Mouse (Mus musculus) bone marrow macrophage, adult 2 months (primary cell): ENCODE data around the gene Hand2. TPM values are rescaled to one million over a fixed set of nuclear protein-coding genes. Genes with fewer than 3 reads are reported as not detected.

Source experiments
- H3K27ac ChIP-seq: 2 replicates; pipeline ENCODE4 v1.5.1; 2012; ENCODE audit warnings: low read depth, low read length; ENCODE audit not compliant: insufficient read depth
- H3K4me1 ChIP-seq: 2 replicates; pipeline ENCODE4 v1.6.1; 2012; ENCODE audit warnings: low read length; ENCODE audit not compliant: control insufficient read depth, insufficient read depth
- H3K4me3 ChIP-seq: 2 replicates; pipeline ENCODE4 v1.5.1; 2012; ENCODE audit warnings: mild to moderate bottlenecking, low read length, moderate library complexity; ENCODE audit not compliant: insufficient read depth
- CTCF ChIP-seq: IDR thresholded peaks from 2 replicates; pipeline ENCODE4 v1.5.1; 2012; ENCODE audit warnings: low read depth, mild to moderate bottlenecking, low read length, moderate library complexity
- POLR2A ChIP-seq: IDR thresholded peaks from 2 replicates; pipeline ENCODE4 v1.6.1; 2012; ENCODE audit warnings: mild to moderate bottlenecking, low read depth, low read length, borderline replicate concordance
- polyA plus RNA-seq: library from polyadenylated mRNA; stranded (reverse); fragments of >200 nt; gene quantifications from 2 replicates; pipeline ENCODE4 v1.2.4, GENCODE M21; 2012; ENCODE audit not compliant: missing spikeins, insufficient read depth, insufficient read length

Gene Hand2
- polyA plus RNA-seq, 1 experiment, result not detected

GRCm38 (mm10) chr8:57332676-57333482 lies 12.1 kb downstream of the Hand2 start:
- no peaks in the 10 kb centered on the region for H3K4me1 ChIP-seq
- H3K27ac ChIP-seq, result no peak overlapping the region
- no peak overlapping the region for H3K4me3 ChIP-seq
- TF ChIP-seq CTCF (no peak), POLR2A (no peak)

- Histone ChIP-seq H3K27ac (no peak overlapping the region), H3K4me3 (no peak overlapping the region), H3K4me1 (no peaks in the 10 kb centered on the region)
- TF ChIP-seq CTCF (no peak), POLR2A (no peak)
Observed at GRCm38 (mm10) chr8:57333483-57333770, 12.6 kb downstream of the Hand2 start.

GRCm38 (mm10) chr8:57333795-57334551 lies 13.2 kb downstream of the Hand2 start:
- Histone ChIP-seq H3K27ac (no peak overlapping the region), H3K4me3 (0 out of 2 replicates have a peak overlapping the region, but pooled peaks have one; percentile 2), H3K4me1 (no peaks in the 10 kb centered on the region)
- TF ChIP-seq CTCF, result no peak
- TF ChIP-seq POLR2A, result no peak

- H3K27ac ChIP-seq, result no peak overlapping the region
- no peaks in the 10 kb centered on the region for H3K4me1 ChIP-seq
- H3K4me3 ChIP-seq, result no peak overlapping the region
- no peak for TF ChIP-seq POLR2A
- no peak for TF ChIP-seq CTCF
Observed at GRCm38 (mm10) chr8:57334714-57335113, 13.9 kb downstream of the Hand2 start.

GRCm38 (mm10) chr8:57337271-57338030 lies 16.7 kb downstream of the Hand2 start:
- H3K27ac ChIP-seq, result no peak overlapping the region
- no peaks in the 10 kb centered on the region for H3K4me1 ChIP-seq
- TF ChIP-seq CTCF, result no peak
- no peak for TF ChIP-seq POLR2A
- H3K4me3 ChIP-seq, result no peak overlapping the region

- no peak overlapping the region for H3K4me3 ChIP-seq
- no peaks in the 10 kb centered on the region for H3K4me1 ChIP-seq
- no peak overlapping the region for H3K27ac ChIP-seq
- no peak for TF ChIP-seq POLR2A
- no peak for TF ChIP-seq CTCF
Observed at GRCm38 (mm10) chr8:57339711-57340650, 19.2 kb downstream of the Hand2 start.

- no peak for TF ChIP-seq POLR2A
- no peak for TF ChIP-seq CTCF
- no peak overlapping the region for H3K4me3 ChIP-seq
- H3K27ac ChIP-seq, result no peak overlapping the region
- no peaks in the 10 kb centered on the region for H3K4me1 ChIP-seq
Observed at GRCm38 (mm10) chr8:57340840-57341540, 20.2 kb downstream of the Hand2 start.

- H3K27ac ChIP-seq, result no peak overlapping the region
- TF ChIP-seq CTCF (no peak), POLR2A (no peak)
- H3K4me3 ChIP-seq, result no peak overlapping the region
- no peaks in the 10 kb centered on the region for H3K4me1 ChIP-seq
Observed at GRCm38 (mm10) chr8:57341541-57341840, 20.7 kb downstream of the Hand2 start.
